Mouse (Mus musculus) lung, adult 2 months (tissue): ENCODE data around the gene Sh3bgrl.

Source experiments
- CTCF ChIP-seq: fragments of 200-500 bp; IDR thresholded peaks from 2 replicates; pipeline ENCODE4 v1.5.1; 2011; ENCODE audit warnings: mild to moderate bottlenecking, low read length, control low read depth; ENCODE audit not compliant: insufficient read depth
- POLR2A ChIP-seq: fragments of 200-500 bp; IDR thresholded peaks from 2 replicates; pipeline ENCODE4 v1.6.1; 2011; ENCODE audit warnings: low read depth, mild to moderate bottlenecking, control low read depth, low read length, borderline replicate concordance; ENCODE audit errors: extremely low read depth

DNA sequence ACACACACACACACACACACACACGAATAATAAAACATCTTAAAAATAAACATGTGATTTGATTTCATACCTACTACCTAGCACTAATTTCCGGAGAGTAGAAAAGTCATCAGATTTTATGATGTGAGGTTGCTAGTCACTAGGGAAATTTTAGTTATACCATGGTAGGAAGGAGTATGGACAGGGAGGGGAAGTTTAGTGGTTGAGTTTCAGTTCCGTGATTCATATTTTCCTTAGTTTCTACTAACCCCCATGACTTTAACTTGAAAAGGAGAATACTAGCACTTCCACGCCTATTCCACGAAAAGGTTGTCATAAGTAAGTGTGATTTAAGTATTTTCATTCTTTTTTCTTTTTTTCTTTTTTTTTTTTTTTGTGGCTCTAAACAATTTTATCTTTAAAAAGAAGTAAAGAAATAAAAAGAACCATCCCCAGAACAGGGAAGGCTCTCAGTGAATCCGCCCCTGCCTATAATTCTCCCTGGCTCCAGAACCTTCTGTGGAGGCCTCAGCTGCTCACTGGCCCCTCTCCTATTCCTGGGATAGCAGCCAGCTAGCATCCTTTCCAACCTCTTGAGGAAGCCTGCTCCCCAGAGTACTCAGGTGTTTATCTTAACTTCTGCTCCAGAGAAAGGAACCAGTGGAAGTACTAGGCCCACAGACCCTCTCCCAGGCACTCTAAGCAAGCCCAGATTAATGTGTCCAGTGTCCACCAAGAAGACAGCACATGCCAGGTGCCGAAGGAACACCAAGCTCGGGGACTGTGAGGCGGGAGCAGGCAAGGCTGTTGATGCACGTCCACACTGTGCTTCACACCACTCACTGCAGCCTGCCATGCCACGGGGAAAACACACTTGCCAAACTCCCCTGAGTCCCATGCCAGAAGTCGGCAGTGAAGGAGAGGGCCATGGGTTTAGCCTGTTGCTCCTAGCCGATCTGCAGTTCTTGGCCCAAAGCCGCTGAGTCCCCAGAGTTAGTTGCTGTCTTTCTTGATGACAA, 25.0 kb downstream of the Sh3bgrl start:
- TF ChIP-seq CTCF (no peak), POLR2A (no peak)
